Mouse (Mus musculus): ENCODE results near the gene Crybb2. TPM values are rescaled to one million over a fixed set of nuclear protein-coding genes. Genes with fewer than 3 reads are reported as not detected.
"Not testable (repeated sequence)": the region's sequence is repeated elsewhere in the genome, so short reads cannot be mapped to it uniquely, and the experiment has no call there.

The Crybb2 gene
- not detected in 2 replicates for total RNA-seq (2015; ENCODE audit: low replicate concordance)
- total RNA-seq (2017; ENCODE audit: low replicate concordance): 1.3 TPM in 1 of 2 replicates, not detected in the other

DNA sequence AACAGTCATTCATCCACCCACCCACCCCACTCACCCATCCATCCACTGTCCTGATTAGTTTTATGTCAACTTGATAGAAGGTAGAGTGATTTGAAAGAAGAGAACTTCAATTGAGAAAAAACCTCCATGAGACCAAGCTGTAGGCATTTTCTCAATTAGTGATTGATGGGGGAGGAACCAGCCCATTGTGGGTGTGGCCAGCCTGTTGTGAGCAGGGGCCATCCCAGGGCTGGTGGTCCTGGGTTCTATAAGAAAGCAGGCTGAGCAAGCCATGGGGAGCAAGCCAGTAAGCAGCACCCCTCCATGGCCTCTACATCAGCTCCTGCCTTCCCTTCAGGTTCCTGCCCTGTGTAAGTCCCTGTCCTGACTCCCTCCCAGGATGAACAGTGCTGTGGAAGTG, at the start of gene Crybb2:
Crybb2 (minus strand) TSS at position 101 of the 400 bp plus-strand sequence.
- ATAC-seq (replicated peaks; ENCODE audit: low FRiP score, poor library complexity, severe bottlenecking): no peak

DNA sequence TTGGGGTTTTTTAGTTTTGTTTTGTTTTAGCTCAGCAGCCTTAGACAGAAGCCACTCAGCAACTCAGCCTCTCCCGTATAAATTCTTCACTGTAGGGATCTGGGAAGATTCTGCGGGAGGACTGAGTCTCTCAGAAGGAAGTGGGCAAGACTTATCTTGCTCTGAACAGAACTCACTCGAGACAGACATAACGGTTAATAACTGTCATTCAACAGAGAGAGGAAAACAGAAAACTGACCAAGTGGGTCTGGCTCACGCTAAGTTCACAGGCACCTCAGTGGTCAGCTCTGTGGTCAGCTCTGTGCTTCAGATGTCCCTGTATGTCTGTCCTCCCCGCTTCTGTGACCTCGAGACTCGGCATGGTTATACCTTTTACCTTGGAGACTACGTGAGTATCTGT, 49.4 kb upstream of the Crybb2 start:
- ATAC-seq (replicated peaks; ENCODE audit: low FRiP score, poor library complexity, severe bottlenecking): 0 out of 2 replicates have a peak, but pooled peaks have one; percentile 13

GRCm38 (mm10) chr5:113118695-113119094, 48.8 kb upstream of the Crybb2 start:
- peak; percentile 70 for ATAC-seq (replicated peaks; ENCODE audit: low FRiP score, poor library complexity, severe bottlenecking)

DNA sequence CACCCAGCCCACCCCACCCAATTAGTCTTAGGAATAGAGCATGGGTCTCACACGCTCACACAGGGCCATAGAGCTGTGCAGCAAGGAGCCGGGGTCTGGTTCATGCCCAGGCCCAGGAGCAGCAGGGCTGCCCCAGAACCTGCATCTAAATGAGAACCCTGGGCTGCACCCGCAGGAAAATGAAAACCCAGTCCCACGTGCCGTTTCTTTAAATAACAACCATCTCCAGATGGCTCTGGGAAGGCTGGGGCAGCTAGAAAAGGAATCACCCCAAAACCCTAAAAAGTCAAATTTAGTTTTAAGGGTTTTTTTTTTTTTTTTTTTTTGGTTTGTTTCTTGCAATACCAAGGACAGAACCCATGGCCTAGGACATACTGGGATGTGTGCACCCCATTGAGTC, 47.4 kb upstream of the Crybb2 start:
- ATAC-seq (replicated peaks; ENCODE audit: low FRiP score, poor library complexity, severe bottlenecking): no peak

GRCm38 (mm10) chr5:113115896-113116295, 46.0 kb upstream of the Crybb2 start:
- no peak for ATAC-seq (replicated peaks; ENCODE audit: low FRiP score, poor library complexity, severe bottlenecking)

- ATAC-seq (replicated peaks; ENCODE audit: low FRiP score, poor library complexity, severe bottlenecking): no peak
These were observed 44.6 kb upstream of the Crybb2 start for GRCm38 (mm10) chr5:113114264-113115225.

DNA sequence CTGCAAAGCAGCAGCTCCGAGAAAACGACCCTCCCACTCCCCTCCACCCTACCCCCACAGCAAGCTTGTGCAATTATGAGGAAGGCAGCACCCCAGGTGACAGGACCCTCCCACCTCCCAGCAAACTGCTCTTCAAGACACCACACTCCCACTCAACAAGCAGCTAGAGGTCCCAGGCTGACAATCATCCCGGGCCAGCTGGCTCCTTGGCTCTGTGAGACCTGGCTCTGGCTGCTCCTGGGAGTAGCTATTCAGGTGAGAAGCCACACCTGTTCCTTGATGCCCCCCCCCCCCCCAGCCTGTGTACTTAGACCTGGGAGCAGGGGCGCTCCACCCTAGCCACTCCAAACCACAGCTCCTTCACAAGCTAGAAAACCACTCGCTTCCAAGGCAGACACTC, 43.2 kb upstream of the Crybb2 start:
- ATAC-seq (replicated peaks; ENCODE audit: low FRiP score, poor library complexity, severe bottlenecking): no peak

DNA sequence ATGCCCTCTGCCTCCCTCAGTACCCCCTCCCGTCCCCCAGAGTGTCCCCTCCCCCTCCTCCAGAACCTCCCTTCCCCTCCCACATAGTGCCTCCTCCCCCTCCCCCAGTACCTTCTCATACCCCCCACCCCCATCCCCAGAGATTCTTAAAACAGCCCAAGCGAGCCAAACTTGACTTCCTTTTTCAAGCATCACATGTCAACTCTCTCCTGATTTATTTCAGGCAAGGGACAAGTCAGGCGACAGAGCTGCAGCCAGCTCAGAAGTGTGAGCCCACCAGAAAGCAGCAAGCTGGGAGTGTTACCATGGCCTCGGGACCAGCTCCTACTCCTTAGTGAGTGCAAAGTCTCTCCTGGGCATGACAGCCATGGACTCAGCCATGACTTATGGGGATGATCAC, 41.4 kb upstream of the Crybb2 start:
- ATAC-seq (replicated peaks; ENCODE audit: low FRiP score, poor library complexity, severe bottlenecking): no peak

DNA sequence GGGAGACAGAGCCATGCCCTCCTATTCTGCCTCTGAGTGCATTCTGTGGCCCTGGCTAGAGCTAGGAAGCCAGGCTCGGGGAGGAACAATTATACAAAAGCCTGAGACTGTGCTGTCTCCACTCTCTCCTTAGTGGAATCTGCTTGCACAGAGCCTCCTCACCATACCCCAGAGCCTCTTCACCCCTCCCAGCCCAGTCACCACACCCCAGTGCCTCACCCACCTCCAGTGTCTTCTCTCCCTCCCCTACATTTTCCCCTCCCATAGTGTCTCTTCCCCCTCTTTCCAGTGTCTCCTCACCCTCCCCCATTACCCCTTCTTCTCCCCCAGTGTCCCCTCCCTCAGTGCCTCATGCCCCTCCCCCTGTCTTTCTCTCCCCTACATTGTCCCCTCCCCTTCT, 41.0 kb upstream of the Crybb2 start:
- no peak for ATAC-seq (replicated peaks; ENCODE audit: low FRiP score, poor library complexity, severe bottlenecking)

DNA sequence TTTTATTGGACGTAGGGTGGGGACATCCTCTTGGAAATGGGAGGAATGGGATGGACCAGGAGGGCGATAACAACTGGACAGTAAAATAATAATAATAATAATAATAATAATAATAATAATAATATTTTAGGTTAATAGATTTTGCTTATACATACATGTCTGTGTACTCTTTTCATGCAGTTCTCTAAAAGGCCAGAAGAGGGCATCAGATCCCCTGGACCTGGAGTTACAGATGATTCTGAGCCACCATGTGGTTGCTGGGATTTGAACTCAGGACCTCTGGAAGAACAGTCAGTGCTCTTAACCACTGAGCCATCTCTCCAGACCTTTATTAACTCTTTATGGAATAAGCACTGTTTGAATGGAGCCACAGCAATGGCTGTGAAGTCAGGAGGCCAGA, 39.7 kb upstream of the Crybb2 start:
- ATAC-seq (replicated peaks; ENCODE audit: low FRiP score, poor library complexity, severe bottlenecking): not testable (repeated sequence)

DNA sequence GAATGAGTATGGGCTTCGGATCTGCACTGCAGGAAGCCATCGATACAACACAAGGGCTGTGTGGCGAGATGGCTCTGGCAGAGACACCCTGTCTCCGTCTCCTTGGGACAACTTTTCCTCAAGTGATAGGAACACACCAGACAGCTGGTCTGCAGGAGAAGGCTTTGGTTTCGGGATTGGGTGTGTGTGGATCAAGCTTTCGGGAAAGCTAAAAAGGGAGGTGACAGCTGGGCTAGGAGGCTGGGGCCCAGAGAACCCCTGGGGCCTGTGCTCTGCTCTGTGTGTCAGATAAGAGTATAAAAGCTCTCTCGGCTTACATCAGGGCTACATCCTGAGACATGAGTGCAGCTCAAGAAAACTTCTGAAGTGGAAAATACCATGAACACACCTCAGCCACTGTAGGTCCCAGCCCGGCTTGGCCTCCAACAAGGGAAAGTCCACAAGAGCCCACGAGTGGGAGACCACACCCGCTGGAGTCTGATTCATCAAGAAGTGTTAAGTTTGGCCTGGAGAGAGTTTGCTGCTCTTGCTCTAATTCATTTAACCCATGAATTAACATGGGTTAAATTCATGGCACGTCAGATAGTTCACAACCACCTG, 38.3 kb upstream of the Crybb2 start:
- no peak for ATAC-seq (replicated peaks; ENCODE audit: low FRiP score, poor library complexity, severe bottlenecking)

- ATAC-seq (replicated peaks; ENCODE audit: low FRiP score, poor library complexity, severe bottlenecking): no peak
These were observed 37.8 kb upstream of the Crybb2 start for GRCm38 (mm10) chr5:113107709-113108108.

- no peak for ATAC-seq (replicated peaks; ENCODE audit: low FRiP score, poor library complexity, severe bottlenecking)
These were observed 36.7 kb upstream of the Crybb2 start for GRCm38 (mm10) chr5:113106594-113106993.

GRCm38 (mm10) chr5:113105481-113105880, 35.6 kb upstream of the Crybb2 start:
- ATAC-seq (replicated peaks; ENCODE audit: low FRiP score, poor library complexity, severe bottlenecking): no peak

DNA sequence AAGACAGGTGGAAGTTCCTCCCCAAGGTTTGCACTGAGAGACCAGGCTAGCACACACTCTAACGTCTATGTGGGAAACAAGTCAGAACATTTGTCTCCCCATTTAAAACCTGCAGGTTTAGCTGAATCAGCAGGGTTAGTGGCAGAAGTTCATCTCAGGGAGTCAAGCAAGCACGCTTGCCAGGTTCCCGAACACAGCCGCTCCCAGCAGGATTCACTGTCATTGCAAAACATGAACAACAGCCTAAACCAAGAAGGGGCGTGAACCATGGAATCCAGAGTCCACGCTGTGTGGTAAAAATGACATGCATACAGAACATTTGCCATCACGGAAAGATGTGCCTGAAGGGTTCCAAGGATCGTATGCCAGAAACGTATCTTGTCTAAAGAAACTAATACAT, 35.1 kb upstream of the Crybb2 start:
- ATAC-seq (replicated peaks; ENCODE audit: low FRiP score, poor library complexity, severe bottlenecking): no peak

DNA sequence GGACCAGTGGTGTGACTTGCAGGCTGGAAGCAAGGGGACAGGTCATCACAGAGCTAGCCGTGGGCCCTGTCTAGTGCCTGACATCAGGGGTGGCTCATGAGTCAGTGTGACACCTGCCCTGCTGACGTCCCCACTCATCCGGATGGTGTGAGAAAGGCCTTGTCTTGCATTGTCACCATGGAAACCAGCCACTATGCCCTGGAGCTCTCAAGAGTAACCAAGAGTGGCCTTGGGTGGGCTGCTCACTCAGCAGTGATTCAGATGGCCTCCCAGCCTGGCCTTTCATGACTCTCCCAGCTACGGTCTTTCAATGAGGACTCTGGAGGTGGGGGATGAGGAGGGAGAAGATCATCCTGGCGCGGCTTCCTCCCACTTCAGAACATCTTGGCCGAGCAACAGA, 32.5 kb upstream of the Crybb2 start:
- ATAC-seq (replicated peaks; ENCODE audit: low FRiP score, poor library complexity, severe bottlenecking): no peak

DNA sequence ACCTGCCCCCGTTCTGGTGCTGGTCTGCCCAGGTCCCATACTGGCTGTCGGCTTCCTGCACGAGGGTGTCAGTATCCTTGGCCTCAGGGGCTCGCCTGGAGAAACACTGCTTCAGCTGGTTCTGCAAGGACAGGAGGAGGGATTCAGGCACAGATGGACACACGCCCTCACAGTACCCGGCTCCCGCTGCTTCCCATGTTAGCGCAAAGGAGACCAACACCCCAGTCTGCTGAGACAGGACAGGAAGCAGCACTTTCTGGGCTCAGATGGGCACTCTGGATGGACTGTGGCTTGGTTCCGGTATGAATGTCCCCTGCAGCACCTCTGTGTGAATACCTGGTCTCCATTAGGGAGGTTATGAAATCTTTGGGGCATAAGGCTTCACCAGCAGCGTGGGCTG, 31.5 kb upstream of the Crybb2 start:
- no peak for ATAC-seq (replicated peaks; ENCODE audit: low FRiP score, poor library complexity, severe bottlenecking)

DNA sequence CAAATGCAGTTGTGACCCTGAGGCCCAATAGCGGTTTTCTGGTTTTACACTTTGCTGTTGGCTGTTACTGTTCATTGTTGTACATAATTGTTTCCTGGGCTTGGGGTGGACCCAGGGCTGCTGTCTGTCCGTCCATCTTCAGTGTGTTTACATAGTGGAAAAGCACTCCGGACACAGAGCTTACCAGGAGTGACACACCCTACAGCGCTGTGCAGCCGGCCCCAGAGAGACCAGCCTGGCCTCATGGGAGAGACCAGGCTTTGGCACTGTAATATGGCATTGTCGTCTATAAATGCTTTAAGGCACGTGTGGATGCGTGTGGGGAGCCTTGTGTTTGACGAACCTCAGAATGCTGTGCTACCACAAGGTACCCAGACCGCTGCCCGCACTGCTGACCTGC, 30.5 kb upstream of the Crybb2 start:
- ATAC-seq (replicated peaks; ENCODE audit: low FRiP score, poor library complexity, severe bottlenecking): no peak

DNA sequence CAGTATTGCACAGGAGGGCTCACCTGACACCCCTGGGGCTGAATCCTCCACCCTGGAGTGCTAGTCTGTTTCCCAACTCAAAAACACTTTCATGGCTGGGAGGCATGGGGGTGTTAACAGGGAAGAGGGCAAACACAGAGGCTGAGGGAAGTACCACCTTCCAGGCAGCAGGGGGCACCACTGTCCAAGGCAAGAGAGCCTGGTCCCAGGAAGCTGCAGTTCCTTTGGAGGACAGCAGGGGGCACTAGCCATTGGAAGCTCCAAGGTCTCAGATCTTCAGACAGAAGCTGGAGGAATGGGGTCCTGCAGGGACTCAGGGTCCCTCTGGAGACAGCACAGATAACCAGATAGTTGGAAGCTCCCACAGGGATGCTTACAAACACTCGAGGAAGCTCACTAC, 29.6 kb upstream of the Crybb2 start:
- ATAC-seq (replicated peaks; ENCODE audit: low FRiP score, poor library complexity, severe bottlenecking): peak; percentile 64

DNA sequence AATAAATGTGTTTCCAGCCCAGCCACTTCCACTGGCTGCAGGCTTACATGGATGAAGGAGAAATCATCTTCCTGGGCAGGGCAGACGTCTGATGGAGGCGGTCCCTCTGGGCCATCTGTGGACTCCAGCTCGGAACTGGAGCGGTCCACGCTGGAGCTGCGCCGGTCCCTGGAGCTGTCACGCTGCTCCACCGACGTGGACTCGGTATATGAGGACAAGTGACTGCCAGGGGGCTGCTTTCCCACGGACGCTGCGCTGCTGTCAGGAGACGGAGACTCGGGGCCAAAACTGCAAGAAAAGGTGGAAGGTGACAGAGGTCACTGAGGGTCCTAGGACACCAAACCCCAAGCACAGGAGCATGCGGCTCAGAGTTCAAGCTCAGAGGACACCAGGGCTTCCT, 27.6 kb upstream of the Crybb2 start:
- ATAC-seq (replicated peaks; ENCODE audit: low FRiP score, poor library complexity, severe bottlenecking): no peak

GRCm38 (mm10) chr5:113095456-113095855, 25.5 kb upstream of the Crybb2 start:
- ATAC-seq (replicated peaks; ENCODE audit: low FRiP score, poor library complexity, severe bottlenecking): no peak

Measured in erythroid progenitor cell, adult 5-6 weeks (primary cell).